Mouse (Mus musculus) liver, postnatal 0 days (tissue): ENCODE measurements around the gene Map2k1. TPM values are rescaled to one million over a fixed set of nuclear protein-coding genes. Genes with fewer than 3 reads are reported as not detected.
"Not testable (repeated sequence)": the region's sequence is repeated elsewhere in the genome, so short reads cannot be mapped to it uniquely, and the experiment has no call there.

ENCODE experiments used
- ATAC-seq: fragments of 200-750 bp; cut with Nextera tagmentation; 2 replicates; pipeline ENCODE4 v1.8.0; 2017; ENCODE audit warnings: mild to moderate bottlenecking, moderate library complexity
- DNase-seq: peaks from one replicate; pipeline ENCODE4 v3.0.0-alpha.2; 2016
- H3K27ac ChIP-seq: fragments of 300-500 bp; sonication (generic); 2 replicates; pipeline ENCODE4 v1.5.1; 2014; ENCODE audit warnings: antibody characterized with exemption, moderate library complexity, mild to moderate bottlenecking, low read depth
- H3K27me3 ChIP-seq: fragments of 300-500 bp; sonication (generic); 2 replicates; pipeline ENCODE4 v1.6.1; 2014; ENCODE audit warnings: low read length, control low read depth, mixed read lengths; ENCODE audit not compliant: insufficient read depth
- H3K36me3 ChIP-seq: fragments of 300-500 bp; sonication (generic); replicated peaks from 2 replicates; pipeline ENCODE4 v1.6.1; 2014; ENCODE audit warnings: mild to moderate bottlenecking, control low read depth, low read length, moderate library complexity, mixed read lengths; ENCODE audit not compliant: insufficient read depth
- H3K4me1 ChIP-seq: fragments of 300-500 bp; sonication (generic); 2 replicates; pipeline ENCODE4 v1.6.1; 2014; ENCODE audit warnings: antibody characterized with exemption, mild to moderate bottlenecking, control low read depth; ENCODE audit not compliant: insufficient read depth
- H3K4me2 ChIP-seq: fragments of 300-500 bp; sonication (generic); 2 replicates; pipeline ENCODE4 v1.6.1; 2014; ENCODE audit warnings: low read depth, mild to moderate bottlenecking, low read length, moderate library complexity, mixed read lengths
- H3K4me3 ChIP-seq: fragments of 300-500 bp; sonication (generic); 2 replicates; pipeline ENCODE4 v1.5.1; 2014; ENCODE audit warnings: low read depth, low read length
- H3K9ac ChIP-seq: fragments of 300-500 bp; sonication (generic); replicated peaks from 2 replicates; pipeline ENCODE4 v1.6.1; 2014; ENCODE audit warnings: mild to moderate bottlenecking, moderate library complexity
- H3K9me3 ChIP-seq: fragments of 300-500 bp; sonication (generic); 2 replicates; pipeline ENCODE4 v1.6.1; 2016; ENCODE audit warnings: mild to moderate bottlenecking, control low read depth, low read length, mixed read lengths
- CTCF ChIP-seq: sonication (generic); IDR thresholded peaks from 2 replicates; pipeline ENCODE4 v1.5.1; 2016; ENCODE audit warnings: antibody characterized with exemption, low read depth
- EP300 ChIP-seq: IDR thresholded peaks from 2 replicates; pipeline ENCODE4 v1.6.1; 2016; ENCODE audit warnings: antibody characterized with exemption, low read depth, mild to moderate bottlenecking
- WGBS: fragments of 180-500 bp; shearing (Covaris S2); extraction: QIAGEN DNeasy Blood & Tissue Kit; methylation state at CpG from one replicate; pipeline ENCODE4 v1.1.7; 2014; ENCODE audit not compliant: insufficient replicate concordance; 5-methylcytosine and 5-hydroxymethylcytosine counted together
- polyA plus RNA-seq: library from polyadenylated mRNA; unstranded; fragments of >200 nt; fragmentation: Nextera tagmentation; extraction: Ambion mirVana; gene quantifications from 2 replicates; pipeline ENCODE4 v1.2.1, GENCODE M21; 2015

Gene Map2k1
- polyA plus RNA-seq, 1 experiment from 2014 or later = 28.9 TPM

DNA sequence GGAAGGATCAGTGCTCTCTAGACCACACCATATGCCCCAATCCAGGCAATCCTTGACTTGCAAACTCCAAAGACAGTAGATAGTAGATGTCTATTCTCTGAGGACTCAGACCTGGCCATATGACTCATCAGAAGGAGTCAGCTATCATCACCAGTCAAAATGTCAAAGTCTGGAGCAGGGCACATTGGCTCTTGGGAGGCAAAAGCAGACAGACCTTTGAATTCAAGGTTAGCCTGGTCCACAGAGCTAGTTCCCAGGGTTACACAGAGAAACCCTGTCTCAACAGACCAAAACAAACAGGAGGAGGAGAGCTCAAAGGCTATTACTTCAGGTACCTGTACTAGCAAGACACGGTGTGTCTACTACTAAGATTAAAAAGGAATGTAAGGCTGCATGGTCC lies 59.6 kb downstream of the Map2k1 start:
- TF ChIP-seq CTCF (no peak), EP300 (no peak)
- Histone ChIP-seq H3K9ac (no peak overlapping the region), H3K4me3 (no peak overlapping the region), H3K4me1 (no peaks in the 10 kb centered on the region), H3K4me2 (no peak overlapping the region), H3K27ac (no peak overlapping the region), H3K27me3 (no peaks in the 10 kb centered on the region), H3K9me3 (no peaks in the 10 kb centered on the region), H3K36me3 (peaks cover 35% of the 10 kb centered on the region)
- 89% methylated on average over 1 of the region's 1 CpGs for WGBS
- ATAC-seq (no peak), DNase-seq (no peak)

DNA sequence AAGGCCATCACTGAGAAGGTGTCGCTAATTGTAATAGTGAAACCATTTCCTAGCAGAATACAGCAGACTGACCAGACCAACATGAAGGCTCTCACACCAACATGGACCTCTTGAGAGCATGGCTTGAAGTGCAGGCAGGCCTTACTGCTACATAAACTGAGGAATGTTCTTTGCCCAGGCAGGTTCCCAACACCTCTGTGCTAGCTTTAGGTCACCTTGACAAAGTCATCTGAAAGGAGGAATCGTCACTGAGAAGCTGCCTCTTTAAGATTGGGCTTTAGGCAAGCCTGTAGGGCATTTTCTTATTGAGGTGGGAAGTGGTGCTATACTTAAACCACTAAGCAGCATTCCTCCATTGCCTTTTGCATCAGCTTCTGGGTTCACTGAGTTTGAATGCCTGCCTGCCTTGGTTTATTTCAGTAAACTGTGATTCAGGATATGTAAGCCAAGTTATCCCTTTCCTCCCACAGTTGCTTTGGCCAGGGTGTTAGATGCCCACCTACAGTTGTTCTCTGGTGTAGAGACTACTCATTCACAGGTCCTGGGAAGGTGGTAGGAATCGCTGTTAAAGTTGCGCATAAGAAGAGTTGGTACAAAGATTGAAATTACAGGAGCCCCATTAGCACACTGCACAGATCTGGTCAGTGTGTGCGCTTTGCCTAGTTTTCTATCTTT lies 69.1 kb downstream of the Map2k1 start:
- no peak overlapping the region for H3K4me2 ChIP-seq
- no peak overlapping the region for H3K9ac ChIP-seq
- no peak overlapping the region for H3K4me3 ChIP-seq
- WGBS = 88% methylated on average over 5 of the region's 5 CpGs
- ATAC-seq (no peak), DNase-seq (no peak)
- peaks cover 30% of the 10 kb centered on the region for H3K36me3 ChIP-seq
- H3K27ac ChIP-seq = no peak overlapping the region
- H3K27me3 ChIP-seq = no peaks in the 10 kb centered on the region
- H3K4me1 ChIP-seq = peaks cover 6% of the 10 kb centered on the region
- no peaks in the 10 kb centered on the region for H3K9me3 ChIP-seq
- TF ChIP-seq EP300 (no peak), CTCF (no peak)

DNA sequence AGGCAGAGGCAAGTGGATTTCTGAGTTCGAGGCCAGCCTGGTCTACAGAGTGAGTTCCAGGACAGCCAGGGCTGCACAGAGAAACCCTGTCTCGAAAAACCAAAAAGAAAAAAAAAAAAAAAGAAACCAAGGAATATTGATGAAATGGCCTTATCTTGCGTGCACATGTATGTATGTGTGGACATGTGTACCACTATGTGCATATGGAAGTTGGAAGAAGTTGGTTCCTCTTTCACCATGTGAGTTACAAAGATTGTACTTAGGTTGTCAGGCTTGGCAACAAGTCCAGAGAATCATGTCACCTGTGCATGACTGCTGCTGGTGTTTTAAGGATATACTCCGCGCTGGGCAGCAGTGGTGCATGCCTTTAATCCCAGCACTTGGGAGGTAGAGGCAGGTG lies 70.1 kb downstream of the Map2k1 start:
- H3K9me3 ChIP-seq, ATAC-seq, H3K4me1 ChIP-seq, H3K27ac ChIP-seq, H3K27me3 ChIP-seq, H3K4me2 ChIP-seq, DNase-seq, H3K9ac ChIP-seq, H3K4me3 ChIP-seq: not testable (repeated sequence)
- H3K36me3 ChIP-seq = peaks cover 31% of the 10 kb centered on the region
- whole genome bisulfite sequencing = 79% methylated on average over 5 of the region's 5 CpGs

DNA sequence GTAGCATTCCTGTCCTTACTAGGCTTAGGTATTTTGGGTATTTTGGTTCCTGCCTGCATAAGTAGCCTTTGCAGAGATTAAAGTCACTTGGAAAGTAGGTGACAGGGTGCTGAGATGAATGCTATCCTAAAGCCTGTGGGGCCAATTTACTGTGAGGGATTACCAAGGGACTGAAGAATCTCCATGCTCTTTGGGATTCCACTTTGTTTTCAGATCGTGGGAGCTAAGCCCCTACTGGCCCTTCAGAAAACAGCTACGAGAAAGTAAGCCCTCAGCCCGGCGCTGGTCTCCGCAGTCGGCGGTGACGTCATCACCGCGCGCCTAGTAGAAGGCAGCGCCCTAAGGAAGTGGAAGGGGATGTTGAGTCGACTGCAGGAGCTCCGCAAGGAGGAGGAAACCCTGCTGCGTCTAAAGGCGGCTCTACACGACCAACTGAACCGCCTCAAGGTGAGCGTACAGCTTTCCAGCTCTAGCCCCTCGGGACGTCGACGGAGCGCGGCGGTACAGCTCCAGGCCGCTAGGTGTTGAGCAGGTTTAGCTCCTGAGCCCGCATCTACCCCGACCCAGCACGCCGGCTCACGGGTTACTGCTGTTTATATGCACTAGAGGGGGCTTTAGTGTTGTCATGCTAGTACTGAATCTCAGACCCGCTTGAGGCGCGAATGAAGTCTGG lies 74.3 kb downstream of the Map2k1 start, which contains the start of gene Snapc5:
Gene Snapc5, plus strand, starts transcription at position 301 of the 673 bp plus-strand sequence.
- Histone ChIP-seq H3K4me2 (peak within 1 kb of the TSS; percentile 73), H3K4me1 (peaks cover 16% of the 10 kb centered on the region), H3K27ac (peak within 1 kb of the TSS; percentile 90), H3K4me3 (peak within 1 kb of the TSS; percentile 89), H3K9ac (peak within 1 kb of the TSS; percentile 88), H3K27me3 (no peaks in the 10 kb centered on the region), H3K9me3 (no peaks in the 10 kb centered on the region), H3K36me3 (peaks cover 49% of the 10 kb centered on the region)
- WGBS = under 1% methylated on average over 35 of the region's 35 CpGs
- ATAC-seq (peak; percentile 93), DNase-seq (peak; percentile 90)
- TF ChIP-seq CTCF (peak; percentile 69), EP300 (no peak)

DNA sequence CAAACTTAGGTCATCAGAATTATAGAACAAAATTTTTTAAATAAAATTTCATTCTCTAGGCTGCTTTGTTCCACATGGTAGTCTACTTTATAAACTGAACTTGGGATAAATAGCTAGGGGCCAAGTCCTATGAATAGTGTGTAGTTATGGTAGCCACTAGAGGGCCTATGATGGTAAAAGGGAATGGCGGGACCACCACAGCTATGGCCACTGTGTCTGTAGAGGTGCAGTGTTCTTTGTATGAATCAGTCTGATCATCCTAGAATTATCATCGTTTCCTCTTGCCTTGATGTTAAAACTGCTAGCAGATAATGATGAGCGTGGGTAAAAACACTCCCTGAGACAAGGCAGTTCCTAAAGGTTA lies 74.8 kb downstream of the Map2k1 start:
- ATAC-seq (peak; percentile 42), DNase-seq (no peak)
- Histone ChIP-seq H3K36me3 (peaks cover 47% of the 10 kb centered on the region), H3K4me2 (peak overlapping the region; percentile 73), H3K27me3 (no peaks in the 10 kb centered on the region), H3K27ac (peak overlapping the region; percentile 90), H3K9me3 (no peaks in the 10 kb centered on the region), H3K4me3 (peak overlapping the region; percentile 89), H3K9ac (peak overlapping the region; percentile 88; the same call in 1 of the 2 replicates), H3K4me1 (peaks cover 16% of the 10 kb centered on the region)
- 37% methylated on average over 3 of the region's 3 CpGs for WGBS
- peak; percentile 40 for TF ChIP-seq CTCF
- no peak for TF ChIP-seq EP300

DNA sequence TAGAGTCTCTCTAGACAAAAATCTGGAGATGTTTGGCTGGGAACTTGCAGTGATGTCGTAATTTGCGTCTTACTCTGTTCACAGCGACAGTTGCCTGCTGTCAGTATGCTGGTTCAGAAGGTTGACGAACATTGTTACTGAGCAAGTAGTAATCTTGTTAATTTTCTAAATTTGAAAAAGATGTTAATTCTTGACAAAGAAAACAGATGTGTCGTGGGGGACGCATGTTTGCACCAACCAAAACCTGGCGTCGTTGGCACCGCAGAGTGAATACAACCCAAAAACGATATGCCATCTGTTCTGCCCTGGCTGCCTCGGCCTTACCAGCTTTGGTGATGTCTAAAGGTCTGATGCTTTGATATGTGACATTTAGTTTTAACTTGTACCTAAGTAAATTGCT lies 78.1 kb downstream of the Map2k1 start:
- ATAC-seq (no peak), DNase-seq (no peak)
- no peaks in the 10 kb centered on the region for H3K9me3 ChIP-seq
- TF ChIP-seq EP300 = no peak
- TF ChIP-seq CTCF = no peak
- H3K4me2 ChIP-seq = peak overlapping the region; percentile 75
- peak overlapping the region; percentile 86; the same call in 1 of the 2 replicates for H3K4me3 ChIP-seq
- H3K27me3 ChIP-seq = no peaks in the 10 kb centered on the region
- WGBS = 82% methylated on average over 11 of the region's 11 CpGs
- peaks cover 16% of the 10 kb centered on the region for H3K4me1 ChIP-seq
- H3K36me3 ChIP-seq = peaks cover 39% of the 10 kb centered on the region
- peak overlapping the region; percentile 89; the same call in 1 of the 2 replicates for H3K9ac ChIP-seq
- no peak overlapping the region for H3K27ac ChIP-seq
